Mouse (Mus musculus): ENCODE data around the gene Fam169a.

GRCm38 (mm10) chr13:97077556-97077955, 10.5 kb downstream of the Fam169a start:
- TF ChIP-seq EP300 (IDR thresholded peaks at IDR 0.05; ENCODE audit: low read depth) (no peak), CTCF (IDR thresholded peaks at IDR 0.05; ENCODE audit: low read depth) (no peak)
